8 mouse cellular contexts compared by ENCODE assay signal in genomic region chr9:103305332-103306041, GRCm38 (mm10). TPM values are rescaled to one million over a fixed set of nuclear protein-coding genes. Genes with fewer than 3 reads are reported as not detected.
A peak's percentile ranks its signal among the peaks of the same experiment; 100 is the strongest.
DNase-seq lines count a peak whose midpoint lies in the region; ATAC-seq and TF ChIP-seq lines count a peak whose summit lies in the region.

No protein-coding gene starts in this region.

- TF ChIP-seq POLR2A in embryonic fibroblast, embryonic 13.5 days (IDR thresholded peaks at IDR 0.05; ENCODE audit: low read depth, low read length): 0 out of 2 replicates have a peak, but pooled peaks have one; percentile 8

- peak; percentile 68 for DNase-seq in embryo, embryonic 10.5 days (ENCODE audit: low spot score)
- no peak for DNase-seq in embryo, embryonic 11 days
- DNase-seq in right cerebral cortex, postnatal 10 days (ENCODE audit: low spot score in 2 of 2): peak; percentile 39 to 41
- DNase-seq in right cerebral cortex, adult 18-20 months: no peak
- no peak for DNase-seq in adrenal gland, postnatal 4 days (ENCODE audit: low spot score in 2 of 2)

- peak overlapping the region; percentile 86 for H3K9ac ChIP-seq in intestine, postnatal 0 days (ENCODE audit: low read depth, low read length)
- peak overlapping the region; percentile 80 for H3K9ac ChIP-seq in midbrain, embryonic 16.5 days (ENCODE audit: low read depth, low read length)

- no peak overlapping the region for H3K27ac ChIP-seq in embryonic fibroblast, embryonic 13.5 days (ENCODE audit: insufficient read depth, low read length)
- peak overlapping the region; percentile 69 for H3K27ac ChIP-seq in intestine, postnatal 0 days (ENCODE audit: low read depth, low read length)
- H3K27ac ChIP-seq in midbrain, embryonic 16.5 days (ENCODE audit: low read length): 0 out of 2 replicates have a peak overlapping the region, but pooled peaks have one; percentile 12

- TF ChIP-seq CTCF in embryonic fibroblast, embryonic 13.5 days (IDR thresholded peaks at IDR 0.05; ENCODE audit: borderline replicate concordance, insufficient read depth, low read length): no peak
- 0 out of 2 replicates have a peak, but pooled peaks have one; percentile 12 for TF ChIP-seq CTCF in intestine, postnatal 0 days (IDR thresholded peaks at IDR 0.05; ENCODE audit: low read depth)

- no peaks in the 10 kb centered on the region for H3K27me3 ChIP-seq in intestine, postnatal 0 days (replicated peaks; ENCODE audit: control insufficient read depth, insufficient read depth, low read length)
- H3K27me3 ChIP-seq in midbrain, embryonic 16.5 days (ENCODE audit: control insufficient read depth, insufficient read depth, low read depth, low read length): no peaks in the 10 kb centered on the region

- ATAC-seq in intestine, postnatal 0 days: peak; percentile 63
- ATAC-seq in midbrain, embryonic 16.5 days: peak; percentile 74

- WGBS in intestine, postnatal 0 days: under 1% methylated on average over 39 of the region's 40 CpGs
- WGBS in midbrain, embryonic 16.5 days: under 1% methylated on average over 38 of the region's 40 CpGs

- H3K4me2 ChIP-seq in intestine, postnatal 0 days (replicated peaks; ENCODE audit: low read depth): peak overlapping the region; percentile 90
- H3K4me2 ChIP-seq in midbrain, embryonic 16.5 days (ENCODE audit: low read length): peak overlapping the region; percentile 90

- peak overlapping the region; percentile 85 for H3K4me3 ChIP-seq in embryonic fibroblast, embryonic 13.5 days (ENCODE audit: insufficient read depth, low read length)
- H3K4me3 ChIP-seq in intestine, postnatal 0 days (ENCODE audit: low read depth, low read length): peak overlapping the region; percentile 85
- peak overlapping the region; percentile 80 for H3K4me3 ChIP-seq in midbrain, embryonic 16.5 days (ENCODE audit: low read depth, low read length)

- no peaks in the 10 kb centered on the region for H3K4me1 ChIP-seq in embryonic fibroblast, embryonic 13.5 days (ENCODE audit: control insufficient read depth, insufficient read depth, low read length)
- no peaks in the 10 kb centered on the region for H3K4me1 ChIP-seq in intestine, postnatal 0 days (replicated peaks; ENCODE audit: control insufficient read depth, insufficient read depth, low read length)
- peaks cover 13% of the 10 kb centered on the region for H3K4me1 ChIP-seq in midbrain, embryonic 16.5 days (ENCODE audit: control insufficient read depth, insufficient read depth, low read length)

- peaks cover 16% of the 10 kb centered on the region for H3K36me3 ChIP-seq in intestine, postnatal 0 days (ENCODE audit: control insufficient read depth, insufficient read depth)
- 0 out of 2 replicates have a peak, but pooled peaks cover 2% of the 10 kb centered on the region for H3K36me3 ChIP-seq in midbrain, embryonic 16.5 days (ENCODE audit: control insufficient read depth, insufficient read depth, low read length)

- H3K9me3 ChIP-seq in intestine, postnatal 0 days (ENCODE audit: control insufficient read depth): no peaks in the 10 kb centered on the region
- no peaks in the 10 kb centered on the region for H3K9me3 ChIP-seq in midbrain, embryonic 16.5 days (replicated peaks; ENCODE audit: control insufficient read depth, low read length, poor library complexity, severe bottlenecking)

RNA-seq across cellular contexts. Expression of gene Topbp1, which starts 0.5 kb away (rescaled TPM):
- 67.6 and 78.8 TPM in 2 replicates for polyA plus RNA-seq in embryonic fibroblast, embryonic 13.5 days (2011; ENCODE audit: insufficient read length, low read depth, missing spikeins)
- polyA plus RNA-seq in intestine, postnatal 0 days (2015; fragmentation: Nextera tagmentation; extraction: Ambion mirVana): 15.2 and 17.1 TPM in 2 replicates
- 14.0 and 19.4 TPM in 2 replicates for polyA plus RNA-seq in midbrain, embryonic 16.5 days (2015; fragmentation: Nextera tagmentation; extraction: Ambion mirVana)
- total RNA-seq in adrenal gland, postnatal 4 days (2021): 10 to 100 TPM; 70.8 to 75.5 TPM

RNA-seq across cellular contexts. Expression of gene 1300017J02Rik, which starts 0.6 kb away (rescaled TPM):
- polyA plus RNA-seq in embryonic fibroblast, embryonic 13.5 days (2011; ENCODE audit: insufficient read length, low read depth, missing spikeins): not detected in 2 replicates
- polyA plus RNA-seq in intestine, postnatal 0 days (2015; fragmentation: Nextera tagmentation; extraction: Ambion mirVana): 2.4 and 3.8 TPM in 2 replicates
- polyA plus RNA-seq in midbrain, embryonic 16.5 days (2015; fragmentation: Nextera tagmentation; extraction: Ambion mirVana): 1.3 TPM in 1 of 2 replicates, not detected in the other
- total RNA-seq in adrenal gland, postnatal 4 days (2021): 10 to 100 TPM in 1 of 2 experiments, 1 to 10 TPM in 1; 3.6 to 18.5 TPM

Comparison
In these comparisons a context has a peak if more than half of its experiments do, and no peak if none do; other contexts are left out.
1. DNase-seq: peak in embryo, embryonic 10.5 days (single experiment) and right cerebral cortex, postnatal 10 days (2 of 2); none in embryo, embryonic 11 days (single experiment), right cerebral cortex, adult 18-20 months (single experiment) and adrenal gland, postnatal 4 days (0 of 2).
2. Peak in every context shown above with its lines, with median percentiles within 50 percentile points of each other: H3K4me3 ChIP-seq.